Mouse (Mus musculus) megakaryocyte, embryonic 14.5 days (primary cell): Measurements from ENCODE around the gene Snx10.

Experiments used
- FLI1 ChIP-seq: IDR thresholded peaks from 2 replicates; pipeline ENCODE4 v1.6.1; 2012; ENCODE audit warnings: low read length, inconsistent platforms, mixed read lengths
- GATA1 ChIP-seq: IDR thresholded peaks from 3 replicates; pipeline ENCODE4 v1.6.1; 2012; ENCODE audit warnings: mixed read lengths, low read length, inconsistent platforms, borderline replicate concordance

DNA sequence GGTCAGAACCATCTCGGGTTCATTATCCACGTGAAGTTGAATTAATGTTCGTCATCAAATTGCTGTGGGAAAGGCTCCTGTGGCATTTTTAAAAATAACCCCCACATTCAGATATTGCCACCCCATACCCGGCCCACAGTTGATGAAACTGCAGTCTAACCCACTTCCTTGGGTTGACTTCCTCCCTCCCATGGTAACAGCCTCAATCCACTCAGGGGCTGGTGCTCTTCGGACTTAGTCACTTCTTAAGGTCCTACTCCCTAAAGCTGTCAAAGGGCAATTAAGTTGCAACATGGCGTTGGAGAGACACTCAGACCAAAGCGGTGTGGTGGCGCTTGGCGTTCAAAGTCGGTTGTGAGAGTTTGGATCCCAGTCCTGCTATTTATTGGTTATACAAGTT is 80.0 kb downstream of the Snx10 start:
- TF ChIP-seq GATA1 (no peak), FLI1 (no peak)
